Mouse (Mus musculus) ZHBTc4 (cell line): ENCODE data around the gene Nedd9.
A peak's percentile ranks its signal among the peaks of the same experiment; 100 is the strongest.

Source experiments
- DNase-seq: peaks from one replicate; pipeline ENCODE4 v3.0.0-alpha.2; 2011; ENCODE audit warnings: low read depth, low spot score

Nedd9 gene

DNA sequence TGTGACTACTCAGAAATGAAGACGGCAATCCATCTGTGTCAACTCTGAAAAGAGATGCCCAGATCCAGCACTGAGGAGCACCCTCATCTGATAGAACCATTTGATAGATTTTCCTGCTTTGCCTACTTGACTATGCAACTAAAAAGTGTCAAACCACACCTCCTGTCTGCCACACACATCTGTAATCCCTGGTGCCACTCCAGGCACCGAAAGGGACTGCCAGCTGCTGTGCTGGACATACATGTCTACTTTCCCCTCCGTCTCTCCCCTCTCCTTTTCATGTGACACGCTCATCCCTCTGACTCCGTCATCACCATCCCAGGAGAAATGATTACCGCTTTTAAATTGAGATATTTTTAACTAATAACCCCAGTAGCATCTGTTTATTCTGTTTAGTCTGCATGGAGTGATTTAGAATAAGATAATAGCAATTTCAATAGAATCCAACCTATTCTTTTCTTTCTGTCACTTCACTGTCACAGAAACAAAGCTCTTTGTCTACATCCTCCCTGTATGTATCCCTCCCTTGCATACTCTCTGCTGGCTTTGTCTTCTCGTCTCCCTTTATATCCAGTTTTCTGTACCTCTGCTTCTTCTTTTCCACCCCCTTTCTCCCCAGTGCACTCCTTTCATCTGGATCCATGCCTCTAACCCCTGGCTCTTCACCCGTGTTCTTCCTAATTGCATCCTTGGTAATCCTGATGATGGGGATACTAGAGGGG lies 5.0 kb upstream of the Nedd9 start:
- no peak for DNase-seq

DNA sequence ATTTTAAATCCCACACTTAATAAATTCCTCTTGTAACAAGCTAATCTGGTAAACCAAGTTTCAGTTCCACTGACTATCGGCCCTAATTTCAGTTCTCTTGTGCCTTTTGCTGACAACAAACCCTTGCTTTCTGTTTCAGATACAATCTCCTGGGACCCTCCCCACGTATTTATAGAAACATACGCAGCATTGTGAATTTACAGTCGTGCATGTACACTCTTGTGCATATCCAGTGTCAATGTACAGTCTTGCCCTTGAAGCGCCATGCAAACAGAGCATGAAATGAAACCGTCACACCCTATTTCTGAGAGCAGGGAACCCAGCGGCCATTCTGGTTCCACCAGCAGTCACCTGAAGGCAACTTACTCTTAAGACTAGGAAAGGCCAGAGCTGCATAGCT lies 4.4 kb upstream of the Nedd9 start:
- no peak for DNase-seq

DNA sequence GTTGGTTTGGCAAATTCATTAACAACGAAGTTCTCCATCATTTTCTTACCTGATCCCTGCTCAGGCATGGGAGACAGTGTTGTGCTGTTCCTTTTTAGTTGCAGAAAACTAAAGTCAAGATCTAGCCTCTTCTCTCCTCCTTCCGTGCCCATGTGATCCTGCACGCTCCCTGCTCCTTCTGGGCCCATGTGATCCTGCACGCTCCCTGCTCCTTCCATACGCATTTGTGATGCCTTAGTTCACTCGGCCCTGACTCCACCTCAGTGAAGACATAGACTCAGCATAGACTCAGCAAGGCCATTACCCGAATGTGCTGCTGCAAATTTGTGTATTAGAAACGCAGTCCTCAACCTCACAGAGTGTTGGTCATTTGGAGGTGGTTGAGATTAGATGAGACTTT lies 3.1 kb upstream of the Nedd9 start:
- no peak for DNase-seq

DNA sequence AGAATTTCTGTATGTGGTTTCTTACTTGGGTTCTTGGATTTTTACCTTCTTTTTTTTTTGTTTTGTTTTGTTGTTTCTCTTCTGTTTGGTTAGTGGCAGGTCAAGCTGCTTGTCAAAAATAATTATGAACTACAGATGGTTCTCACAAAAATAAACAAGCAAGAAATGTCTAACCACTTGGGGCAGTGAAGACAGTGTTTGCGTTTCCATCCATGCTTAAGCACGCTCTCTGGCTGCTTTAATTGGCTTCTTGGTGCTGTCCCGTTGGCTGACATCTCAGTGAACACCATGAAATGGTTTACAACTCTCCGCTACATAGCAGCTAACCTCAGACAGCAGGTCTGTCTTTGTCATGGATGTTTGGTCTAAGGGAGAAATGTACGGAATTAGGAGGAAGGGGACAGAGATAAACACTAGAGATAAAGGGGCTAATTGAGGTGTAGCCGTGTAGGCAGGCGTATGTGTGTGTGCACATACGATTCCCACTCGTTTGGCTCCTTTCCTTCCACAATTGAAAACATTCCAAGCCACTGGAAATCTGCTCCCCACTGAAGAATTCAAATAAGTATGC lies 2.6 kb upstream of the Nedd9 start:
- no peak for DNase-seq

DNA sequence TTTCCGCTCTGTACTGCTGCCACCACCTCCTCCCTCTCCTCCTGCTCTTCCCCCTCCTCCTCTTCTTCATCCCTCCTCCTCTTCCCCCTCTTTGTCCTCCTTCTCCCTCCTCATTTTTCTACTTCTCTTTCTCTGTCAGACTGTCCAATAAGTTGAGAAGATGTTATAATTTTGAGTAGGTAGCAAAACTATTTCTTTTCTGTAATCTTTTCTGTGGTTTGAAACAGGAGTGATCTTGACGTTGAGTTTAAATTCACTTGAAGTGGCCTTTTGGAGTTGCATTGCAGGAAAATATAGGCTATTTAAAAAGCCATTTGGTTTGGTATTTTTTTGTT lies 214 bp upstream of the Nedd9 start:
- no peak for DNase-seq

DNA sequence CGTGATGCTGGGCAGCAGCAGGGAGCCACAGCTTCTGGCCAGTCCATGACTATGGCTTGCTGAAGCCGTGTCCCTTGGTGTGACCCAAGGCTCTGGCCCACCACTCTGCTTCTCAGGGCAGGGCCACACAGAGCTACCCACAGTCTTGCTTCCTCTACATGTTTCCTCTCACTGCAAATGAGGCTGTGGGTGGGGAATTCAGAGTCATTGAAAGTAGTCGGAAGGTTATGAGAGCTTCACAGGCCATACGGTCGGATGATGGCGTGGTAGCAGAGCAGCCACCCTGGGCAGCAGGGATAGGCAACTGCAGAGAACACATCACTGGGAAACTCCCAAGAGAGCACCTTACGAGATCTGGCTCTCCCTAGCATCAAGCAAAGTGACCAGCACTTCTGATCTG lies 3.2 kb downstream of the Nedd9 start:
- no peak for DNase-seq

DNA sequence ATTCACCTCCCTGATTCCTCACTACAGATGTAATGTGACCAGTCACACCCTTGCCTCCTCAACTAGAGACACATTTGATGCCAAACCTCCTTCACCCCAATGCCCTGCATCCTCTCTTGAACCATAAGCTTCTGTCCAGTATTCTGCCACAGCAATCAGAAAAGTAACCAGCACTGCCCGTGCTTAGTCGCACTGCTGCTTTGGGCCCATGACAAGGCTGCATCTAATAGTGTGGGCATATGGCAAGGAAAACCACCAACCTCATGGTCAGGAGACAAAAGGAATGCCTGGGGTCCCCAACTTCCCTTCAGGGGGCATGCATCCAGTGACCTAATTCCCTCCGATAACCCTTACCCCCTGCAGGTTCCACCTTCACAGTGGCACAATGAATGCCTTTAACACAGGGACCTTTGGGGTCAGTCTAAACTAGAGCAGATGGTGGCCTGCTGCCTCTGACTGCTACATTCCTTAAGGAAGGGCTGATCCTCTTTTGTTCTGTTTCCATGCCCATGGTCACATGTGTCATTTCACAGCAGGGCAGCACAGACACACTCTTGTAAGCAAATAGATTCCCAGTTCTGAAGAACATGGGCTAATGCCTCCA lies 4.7 kb downstream of the Nedd9 start:
- DNase-seq = peak; percentile 13

DNA sequence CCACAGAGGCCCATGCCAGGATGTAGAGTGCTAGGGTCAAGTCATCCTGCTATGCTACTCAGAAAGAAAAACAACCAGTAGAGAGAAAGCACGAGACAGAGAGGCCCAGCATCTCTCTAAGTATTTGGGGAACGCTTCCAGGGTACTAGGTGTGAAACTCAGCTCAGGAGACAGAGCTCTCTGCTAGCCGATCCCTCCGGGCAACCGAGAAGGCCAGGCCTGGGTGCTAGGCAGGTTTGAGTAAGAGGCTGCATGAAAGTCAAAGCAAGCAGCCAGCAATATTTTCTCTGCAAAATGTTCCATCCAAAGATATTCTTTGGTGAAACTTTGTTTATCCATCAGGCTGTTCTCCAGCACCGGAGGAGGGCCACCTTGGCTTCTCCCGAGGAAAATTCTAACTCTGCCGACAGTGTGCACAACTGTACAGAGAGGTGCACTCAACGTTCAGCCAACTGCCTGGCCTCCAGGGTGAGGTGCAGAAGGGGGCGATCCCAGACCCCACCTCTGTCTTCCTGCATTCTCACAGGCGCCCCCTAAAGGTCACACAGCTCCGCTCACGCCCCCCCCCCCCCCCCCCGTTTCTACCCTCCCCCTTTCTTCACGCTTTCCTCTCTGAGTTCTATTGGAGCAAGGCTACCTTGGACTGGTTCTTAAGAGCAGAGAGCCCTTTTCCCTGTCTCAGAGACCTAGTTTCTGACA lies 7.3 kb downstream of the Nedd9 start:
- DNase-seq = no peak

DNA sequence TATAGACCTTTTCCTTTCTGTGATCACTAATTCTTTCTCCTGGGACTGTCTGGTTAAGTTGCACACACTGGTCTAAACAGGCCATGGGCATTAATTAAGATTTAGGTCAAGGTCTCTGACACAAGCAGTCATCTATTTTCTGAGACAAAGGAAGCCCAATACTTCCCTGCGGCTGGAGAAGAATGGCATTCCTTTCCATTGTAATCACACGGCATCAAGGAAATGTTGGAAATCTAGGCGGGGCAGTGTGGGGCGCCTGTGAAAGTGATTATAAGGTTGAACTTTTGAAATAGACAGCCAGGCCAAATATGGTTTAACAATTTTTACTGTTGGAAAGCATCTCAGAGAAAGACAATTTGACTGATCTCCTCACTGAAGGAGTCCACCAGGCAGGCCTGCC lies 10.9 kb downstream of the Nedd9 start:
- DNase-seq = peak; percentile 71

DNA sequence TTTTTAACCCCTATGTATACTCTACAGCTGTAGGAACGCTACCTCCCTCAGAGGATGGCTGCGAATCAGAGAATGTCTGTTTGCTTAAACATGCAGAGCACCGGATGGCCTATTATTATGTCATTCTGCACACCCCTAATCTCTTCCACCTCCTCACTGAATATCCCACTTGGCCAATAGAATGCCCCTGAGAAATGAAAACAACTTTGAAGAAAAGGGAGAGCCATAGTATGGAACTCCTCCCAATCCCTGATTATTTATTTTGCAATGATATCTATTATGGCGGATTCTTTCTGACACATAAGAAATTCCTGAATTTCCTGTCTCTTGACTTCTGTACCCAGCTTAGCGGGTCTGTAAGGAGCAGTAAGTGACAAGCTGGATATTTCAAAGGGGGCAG lies 12.8 kb downstream of the Nedd9 start:
- DNase-seq = no peak

DNA sequence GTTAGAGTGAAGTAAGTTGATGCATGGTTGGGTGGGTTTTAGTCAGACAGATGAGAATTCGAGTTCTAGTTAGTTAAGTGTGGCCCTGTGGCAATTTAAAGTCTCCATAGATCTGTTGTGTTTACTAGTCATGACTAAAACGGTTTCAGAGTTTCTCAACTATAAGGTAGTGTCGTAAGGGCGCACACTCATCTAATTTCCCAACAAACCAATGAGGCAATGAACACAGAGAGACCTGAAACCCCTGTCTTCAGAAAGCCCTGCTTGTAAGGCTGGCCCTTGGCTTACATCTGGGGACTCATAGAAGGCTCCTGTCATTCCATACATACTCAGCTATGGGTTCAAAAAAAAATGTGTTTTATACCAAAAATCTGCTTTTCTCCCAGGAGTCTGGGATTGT lies 13.7 kb downstream of the Nedd9 start:
- no peak for DNase-seq

DNA sequence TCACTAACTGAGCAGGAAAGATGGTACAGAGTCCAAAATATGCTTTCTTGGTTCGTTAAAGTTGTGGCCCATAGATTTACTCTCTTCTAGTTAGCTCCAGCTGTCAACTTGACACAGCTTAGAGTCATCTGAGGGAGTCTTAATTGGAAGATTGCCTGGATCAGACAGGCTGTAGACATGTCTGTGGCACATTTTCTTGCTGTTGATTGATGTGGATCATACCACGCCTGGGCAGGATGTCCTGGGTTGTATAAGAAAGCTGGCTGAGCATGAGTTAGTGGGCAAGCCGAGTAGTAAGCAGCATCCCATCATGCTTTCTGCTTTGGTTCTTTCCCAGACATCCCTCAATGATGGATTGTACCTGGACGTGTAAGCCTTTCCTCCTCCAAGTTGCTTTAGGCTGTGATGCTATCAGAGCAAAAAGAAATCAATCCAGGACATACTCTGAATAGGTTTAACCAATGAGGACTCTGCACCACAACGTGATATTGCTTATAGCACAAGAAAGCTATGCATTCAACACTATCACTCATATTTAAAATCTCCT lies 14.2 kb downstream of the Nedd9 start:
- DNase-seq = no peak

DNA sequence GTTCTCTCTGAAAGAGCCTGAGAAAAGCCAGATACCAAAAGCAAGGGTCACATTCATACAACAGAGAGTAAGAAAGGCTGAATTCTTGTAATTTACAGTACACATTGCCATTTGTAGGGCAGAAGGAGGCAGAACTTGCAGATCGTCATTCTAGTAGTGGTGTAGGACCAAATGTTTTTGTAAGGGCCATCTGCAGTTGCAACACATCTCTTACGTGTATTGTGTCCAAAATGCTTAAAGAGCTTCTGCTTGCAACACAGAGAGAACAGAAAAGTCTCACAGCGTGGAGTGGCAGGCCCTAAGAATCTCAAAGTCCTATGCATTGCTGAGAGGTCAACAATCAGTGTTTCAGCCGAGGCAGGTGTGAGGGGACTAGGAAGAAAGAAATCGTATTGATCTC lies 18.9 kb downstream of the Nedd9 start:
- no peak for DNase-seq

DNA sequence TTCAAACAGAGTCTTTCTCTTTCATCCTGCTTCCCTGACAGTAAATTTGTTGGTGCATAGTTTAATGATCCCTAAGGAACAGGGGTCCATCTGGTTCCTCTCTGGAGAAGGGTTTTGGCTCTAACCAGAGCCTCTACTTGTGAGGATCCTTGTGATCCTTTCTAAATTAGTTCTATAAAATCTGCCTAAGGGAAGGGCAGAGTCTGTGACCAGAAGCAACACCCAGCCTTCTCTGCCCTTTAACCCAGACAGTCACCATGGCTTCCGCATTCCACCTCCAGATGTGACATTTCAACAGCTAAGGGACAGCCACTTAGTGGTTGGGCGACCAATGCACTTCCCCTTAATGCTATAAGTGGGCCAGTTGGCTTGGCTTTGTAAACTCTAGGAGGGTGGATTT lies 20.1 kb downstream of the Nedd9 start:
- DNase-seq = no peak

DNA sequence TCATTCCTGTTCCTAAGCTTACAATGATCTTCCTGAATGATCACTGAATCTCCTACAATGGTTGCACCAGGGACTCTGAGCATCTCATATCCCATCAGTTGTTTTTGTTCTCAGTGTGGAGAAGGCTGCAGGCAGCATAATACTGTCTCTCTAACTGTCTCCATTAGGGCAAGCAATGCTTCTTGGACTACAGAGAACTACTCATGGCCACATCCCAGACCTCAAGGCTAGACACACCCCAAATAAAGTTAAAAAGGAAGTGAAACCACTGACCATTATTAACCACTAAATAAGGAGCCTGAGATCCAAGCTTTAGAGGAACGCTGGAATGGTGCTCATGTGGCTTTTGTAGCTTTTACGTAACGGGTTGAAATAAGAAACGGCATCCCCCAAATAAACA lies 20.5 kb downstream of the Nedd9 start:
- DNase-seq = no peak

DNA sequence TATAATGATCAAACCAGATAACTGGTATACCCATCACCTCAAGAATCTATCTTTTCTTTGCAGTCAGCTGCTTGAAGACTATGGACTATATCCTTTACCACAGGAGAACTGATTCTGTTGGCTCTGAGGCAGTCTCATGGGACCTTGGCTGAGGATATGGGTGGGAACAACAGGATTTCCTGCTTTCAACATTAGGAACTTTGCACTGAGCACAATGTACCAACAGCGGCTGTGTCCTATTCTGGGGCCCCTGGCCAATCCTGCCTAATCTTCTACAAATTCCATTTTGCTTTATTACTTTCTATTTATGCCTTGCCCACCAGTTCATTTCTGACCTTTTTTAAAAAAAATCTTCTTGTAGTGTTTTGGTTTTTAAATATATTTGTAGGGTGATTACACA lies 21.0 kb downstream of the Nedd9 start:
- no peak for DNase-seq

DNA sequence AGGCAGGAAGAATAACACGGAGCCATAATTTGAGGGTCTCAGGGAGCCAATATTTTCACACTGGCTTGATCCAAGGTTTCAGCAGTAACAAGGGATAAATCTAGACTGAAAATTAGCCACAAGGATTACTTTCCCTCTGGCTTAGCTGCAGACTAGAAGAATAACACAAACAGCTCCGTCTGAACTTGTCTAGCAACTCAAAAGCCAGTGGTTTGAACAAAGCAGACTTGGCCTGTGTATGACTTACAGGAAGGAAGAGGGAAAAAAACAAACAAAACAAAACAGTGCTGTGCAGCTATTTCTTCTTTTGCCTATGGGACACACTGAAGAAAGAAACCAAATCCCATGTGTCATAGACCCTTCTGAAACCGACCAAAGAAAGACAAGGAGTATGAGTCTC lies 25.7 kb downstream of the Nedd9 start:
- no peak for DNase-seq

DNA sequence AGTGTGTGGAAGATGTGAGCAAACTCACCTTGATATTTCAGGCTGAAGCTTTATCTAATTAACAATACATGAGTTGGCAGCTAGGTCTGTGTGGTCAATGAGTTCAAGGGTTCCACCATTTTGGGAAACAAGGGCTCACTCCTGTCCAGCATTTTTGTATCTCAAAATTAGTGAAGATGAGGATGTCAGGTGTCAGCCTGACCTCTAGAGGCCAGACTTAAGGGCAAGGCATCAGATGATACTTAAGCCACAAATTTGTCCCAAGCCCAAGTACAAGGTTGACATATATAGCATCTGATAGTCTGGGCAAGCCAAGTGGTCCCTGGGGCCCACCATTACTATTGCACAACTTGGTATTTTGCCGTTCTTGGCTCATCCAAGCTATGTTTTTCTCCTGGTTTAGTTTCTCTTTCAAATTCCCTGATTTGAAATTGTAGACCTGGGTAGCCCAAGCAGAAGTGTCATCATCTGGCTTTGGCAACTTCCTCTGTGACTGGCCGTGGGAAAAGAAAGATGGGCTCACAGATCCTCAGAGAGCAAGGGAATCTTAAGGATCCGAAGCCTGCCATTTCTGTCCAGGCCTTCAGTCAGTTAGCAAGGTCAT lies 27.4 kb downstream of the Nedd9 start:
- DNase-seq = no peak

DNA sequence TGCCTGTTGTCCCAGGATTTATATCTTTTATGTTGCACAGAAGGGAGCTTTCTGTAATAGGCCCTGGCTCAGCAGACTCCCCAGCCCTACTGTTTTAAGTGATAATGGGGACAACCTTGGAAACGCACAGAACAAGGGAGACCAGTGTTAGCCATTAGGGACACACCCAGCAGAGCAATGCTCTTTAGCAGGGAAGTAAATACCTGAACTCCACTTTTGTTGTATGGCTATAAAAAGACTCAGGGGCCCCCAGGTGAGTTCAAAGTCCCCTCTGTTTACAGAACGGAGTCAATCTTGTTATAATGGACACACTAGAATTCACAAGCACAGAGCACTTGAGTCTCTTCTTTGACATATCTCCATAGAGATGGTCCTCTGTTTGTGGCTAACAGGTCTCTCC lies 28.5 kb downstream of the Nedd9 start:
- peak; percentile 91 for DNase-seq

DNA sequence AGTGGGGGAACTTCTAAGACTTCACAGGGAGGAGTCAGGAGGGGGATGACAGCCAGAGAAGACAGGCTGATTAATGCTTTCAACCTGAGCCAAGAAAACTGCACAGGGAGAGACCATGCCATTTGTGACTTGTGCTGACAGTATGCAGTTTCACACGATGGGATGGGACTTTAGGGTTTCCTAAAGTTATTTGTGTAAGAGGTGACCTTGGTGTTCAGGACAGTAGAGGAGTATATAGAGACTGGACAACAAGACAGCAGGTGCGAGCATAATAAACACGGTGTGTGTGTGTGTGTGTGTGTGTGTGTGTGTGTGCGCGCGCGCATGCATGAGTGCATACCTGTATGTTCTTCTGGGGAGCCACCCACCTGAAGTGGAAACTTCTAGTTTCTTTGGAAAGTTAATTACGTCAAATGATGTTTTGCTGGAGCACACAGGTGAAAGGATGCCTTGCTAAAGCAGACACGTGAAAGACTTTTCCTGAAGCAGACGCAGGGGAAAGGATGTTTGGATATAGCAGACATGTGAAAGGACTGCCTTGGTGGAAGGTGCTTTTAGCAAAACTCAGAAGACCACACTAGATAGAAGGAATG lies 29.3 kb downstream of the Nedd9 start:
- no peak for DNase-seq

DNA sequence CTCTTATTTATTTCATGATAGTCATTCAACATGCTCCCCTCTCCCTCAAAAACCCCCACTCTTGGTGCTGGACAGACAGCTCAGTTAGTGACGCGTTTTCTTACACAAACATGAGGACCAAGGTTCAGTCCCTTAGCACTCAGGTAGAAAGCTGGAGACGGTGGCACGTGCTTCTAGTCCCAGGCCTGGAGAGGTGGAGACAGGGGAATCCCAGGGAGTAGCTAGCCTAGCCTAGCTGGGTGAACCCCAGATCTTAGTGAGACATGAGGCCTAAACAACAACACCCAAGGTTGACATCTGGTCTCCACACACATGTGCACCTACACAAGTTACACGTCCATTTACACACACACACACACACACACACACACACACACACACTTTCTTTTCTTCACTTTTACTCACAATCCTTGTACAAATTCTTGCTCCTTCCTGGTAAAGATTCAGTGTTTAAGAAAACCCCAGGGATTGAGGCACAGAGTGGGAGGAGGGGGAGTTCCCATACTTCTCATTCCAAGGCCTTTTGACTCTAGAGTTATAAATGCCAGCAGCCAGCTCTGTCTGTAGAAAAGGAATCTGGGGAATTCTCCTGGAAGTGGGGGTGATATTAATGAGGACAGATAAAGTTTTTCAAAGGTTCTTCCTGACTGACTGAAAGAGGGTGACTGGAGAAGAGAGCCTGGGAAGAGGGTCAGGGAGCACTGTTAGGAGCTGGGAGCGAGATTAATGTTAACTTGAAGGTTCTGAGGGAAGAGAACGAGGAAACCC lies 29.9 kb downstream of the Nedd9 start:
- peak; percentile 24 for DNase-seq
